Mouse (Mus musculus): ENCODE results near the gene Actrt3. TPM values are rescaled to one million over a fixed set of nuclear protein-coding genes. Genes with fewer than 3 reads are reported as not detected.
A peak's percentile ranks its signal among the peaks of the same experiment; 100 is the strongest.

Gene Actrt3
- polyA plus RNA-seq, 1 experiment = not detected

- Histone ChIP-seq H3K36me3 (ENCODE audit: control insufficient read depth, insufficient read depth, low read length, poor library complexity, severe bottlenecking) (peaks cover 11% of the 10 kb centered on the region), H3K27me3 (ENCODE audit: control insufficient read depth, insufficient read depth, low read length, poor library complexity, severe bottlenecking) (no peaks in the 10 kb centered on the region), H3K9ac (ENCODE audit: low read depth, poor library complexity, severe bottlenecking) (no peak overlapping the region), H3K4me3 (ENCODE audit: low read depth, low read length) (no peak overlapping the region), H3K27ac (ENCODE audit: insufficient read depth, low read length) (no peak overlapping the region), H3K4me1 (ENCODE audit: control insufficient read depth, insufficient read depth, low read length) (no peaks in the 10 kb centered on the region), H3K9me3 (replicated peaks; ENCODE audit: control insufficient read depth, insufficient read depth, low read length, poor library complexity, severe bottlenecking) (peaks cover 6% of the 10 kb centered on the region)
- no peak for TF ChIP-seq CTCF (IDR thresholded peaks at IDR 0.05; ENCODE audit: low read depth, low read length)
Observed at GRCm38 (mm10) chr3:30633681-30634080, 33.9 kb upstream of the Actrt3 start.

GRCm38 (mm10) chr3:30620132-30620531 is 20.4 kb upstream of the Actrt3 start:
- TF ChIP-seq CTCF (IDR thresholded peaks at IDR 0.05; ENCODE audit: low read depth, low read length) (no peak), EP300 (IDR thresholded peaks at IDR 0.05; ENCODE audit: insufficient read depth, low read depth, low read length) (no peak), POLR2A (IDR thresholded peaks at IDR 0.05; ENCODE audit: insufficient read depth, low read length) (no peak)

GRCm38 (mm10) chr3:30610930-30611329 is 11.2 kb upstream of the Actrt3 start:
- TF ChIP-seq POLR2A (IDR thresholded peaks at IDR 0.05; ENCODE audit: insufficient read depth, low read length) = no peak
- no peak for TF ChIP-seq EP300 (IDR thresholded peaks at IDR 0.05; ENCODE audit: insufficient read depth, low read depth, low read length)
- TF ChIP-seq CTCF (IDR thresholded peaks at IDR 0.05; ENCODE audit: low read depth, low read length) = no peak
- Histone ChIP-seq H3K27me3 (ENCODE audit: control insufficient read depth, insufficient read depth, low read length, poor library complexity, severe bottlenecking) (no peaks in the 10 kb centered on the region), H3K9ac (ENCODE audit: low read depth, poor library complexity, severe bottlenecking) (no peak overlapping the region), H3K27ac (ENCODE audit: insufficient read depth, low read length) (no peak overlapping the region), H3K4me3 (ENCODE audit: low read depth, low read length) (no peak overlapping the region), H3K9me3 (replicated peaks; ENCODE audit: control insufficient read depth, insufficient read depth, low read length, poor library complexity, severe bottlenecking) (no peaks in the 10 kb centered on the region), H3K4me1 (ENCODE audit: control insufficient read depth, insufficient read depth, low read length) (peaks cover 3% of the 10 kb centered on the region), H3K36me3 (ENCODE audit: control insufficient read depth, insufficient read depth, low read length, poor library complexity, severe bottlenecking) (peaks cover 59% of the 10 kb centered on the region)

More at GRCm38 (mm10) chr3:30620132-30620531, 20.4 kb upstream of the Actrt3 start:
- Histone ChIP-seq H3K9me3 (replicated peaks; ENCODE audit: control insufficient read depth, insufficient read depth, low read length, poor library complexity, severe bottlenecking) (no peaks in the 10 kb centered on the region), H3K9ac (ENCODE audit: low read depth, poor library complexity, severe bottlenecking) (0 out of 2 replicates have a peak overlapping the region, but pooled peaks have one; percentile 26), H3K36me3 (ENCODE audit: control insufficient read depth, insufficient read depth, low read length, poor library complexity, severe bottlenecking) (peaks cover 13% of the 10 kb centered on the region; the same call in 1 of the 2 replicates), H3K4me3 (ENCODE audit: low read depth, low read length) (0 out of 2 replicates have a peak overlapping the region, but pooled peaks have one; percentile 10), H3K4me1 (ENCODE audit: control insufficient read depth, insufficient read depth, low read length) (no peaks in the 10 kb centered on the region), H3K27ac (ENCODE audit: insufficient read depth, low read length) (peak overlapping the region; percentile 80), H3K27me3 (ENCODE audit: control insufficient read depth, insufficient read depth, low read length, poor library complexity, severe bottlenecking) (no peaks in the 10 kb centered on the region)

- H3K27me3 ChIP-seq (ENCODE audit: control insufficient read depth, insufficient read depth, low read length, poor library complexity, severe bottlenecking) = no peaks in the 10 kb centered on the region
- peaks cover 3% of the 10 kb centered on the region for H3K4me1 ChIP-seq (ENCODE audit: control insufficient read depth, insufficient read depth, low read length)
- H3K27ac ChIP-seq (ENCODE audit: insufficient read depth, low read length) = no peak overlapping the region
- H3K9me3 ChIP-seq (replicated peaks; ENCODE audit: control insufficient read depth, insufficient read depth, low read length, poor library complexity, severe bottlenecking) = no peaks in the 10 kb centered on the region
- no peak overlapping the region for H3K9ac ChIP-seq (ENCODE audit: low read depth, poor library complexity, severe bottlenecking)
- H3K36me3 ChIP-seq (ENCODE audit: control insufficient read depth, insufficient read depth, low read length, poor library complexity, severe bottlenecking) = peaks cover 60% of the 10 kb centered on the region
- H3K4me3 ChIP-seq (ENCODE audit: low read depth, low read length) = no peak overlapping the region
- TF ChIP-seq EP300 (IDR thresholded peaks at IDR 0.05; ENCODE audit: insufficient read depth, low read depth, low read length) (no peak), POLR2A (IDR thresholded peaks at IDR 0.05; ENCODE audit: insufficient read depth, low read length) (no peak), CTCF (IDR thresholded peaks at IDR 0.05; ENCODE audit: low read depth, low read length) (no peak)
Observed at GRCm38 (mm10) chr3:30608999-30609398, 9.3 kb upstream of the Actrt3 start.

GRCm38 (mm10) chr3:30603256-30603655 is 3.5 kb upstream of the Actrt3 start:
- Histone ChIP-seq H3K27me3 (ENCODE audit: control insufficient read depth, insufficient read depth, low read length, poor library complexity, severe bottlenecking) (no peaks in the 10 kb centered on the region), H3K4me1 (ENCODE audit: control insufficient read depth, insufficient read depth, low read length) (no peaks in the 10 kb centered on the region), H3K4me3 (ENCODE audit: low read depth, low read length) (peak overlapping the region; percentile 37; the same call in 1 of the 2 replicates), H3K36me3 (ENCODE audit: control insufficient read depth, insufficient read depth, low read length, poor library complexity, severe bottlenecking) (peaks cover 29% of the 10 kb centered on the region), H3K27ac (ENCODE audit: insufficient read depth, low read length) (no peak overlapping the region), H3K9me3 (replicated peaks; ENCODE audit: control insufficient read depth, insufficient read depth, low read length, poor library complexity, severe bottlenecking) (no peaks in the 10 kb centered on the region), H3K9ac (ENCODE audit: low read depth, poor library complexity, severe bottlenecking) (peak overlapping the region; percentile 71)
- TF ChIP-seq EP300 (IDR thresholded peaks at IDR 0.05; ENCODE audit: insufficient read depth, low read depth, low read length) (no peak), CTCF (IDR thresholded peaks at IDR 0.05; ENCODE audit: low read depth, low read length) (no peak), POLR2A (IDR thresholded peaks at IDR 0.05; ENCODE audit: insufficient read depth, low read length) (no peak)

- Histone ChIP-seq H3K27ac (ENCODE audit: insufficient read depth, low read length) (peak overlapping the region; percentile 75), H3K4me3 (ENCODE audit: low read depth, low read length) (peak overlapping the region; percentile 96), H3K36me3 (ENCODE audit: control insufficient read depth, insufficient read depth, low read length, poor library complexity, severe bottlenecking) (peaks cover 25% of the 10 kb centered on the region), H3K27me3 (ENCODE audit: control insufficient read depth, insufficient read depth, low read length, poor library complexity, severe bottlenecking) (no peaks in the 10 kb centered on the region), H3K9ac (ENCODE audit: low read depth, poor library complexity, severe bottlenecking) (peak overlapping the region; percentile 71), H3K4me1 (ENCODE audit: control insufficient read depth, insufficient read depth, low read length) (no peaks in the 10 kb centered on the region), H3K9me3 (replicated peaks; ENCODE audit: control insufficient read depth, insufficient read depth, low read length, poor library complexity, severe bottlenecking) (no peaks in the 10 kb centered on the region)
- TF ChIP-seq POLR2A (IDR thresholded peaks at IDR 0.05; ENCODE audit: insufficient read depth, low read length) (no peak), EP300 (IDR thresholded peaks at IDR 0.05; ENCODE audit: insufficient read depth, low read depth, low read length) (0 out of 2 replicates have a peak, but pooled peaks have one; percentile 12)
Observed at GRCm38 (mm10) chr3:30602740-30603098, 3.0 kb upstream of the Actrt3 start.
